Mouse (Mus musculus) intestine, embryonic 15.5 days (tissue): ENCODE measurements around the gene Ghsr. TPM values are rescaled to one million over a fixed set of nuclear protein-coding genes. Genes with fewer than 3 reads are reported as not detected.
A peak's percentile ranks its signal among the peaks of the same experiment; 100 is the strongest.

Source experiments
- ATAC-seq: fragments of 200-750 bp; cut with Nextera tagmentation; 2 replicates; pipeline ENCODE4 v1.8.0; 2017; ENCODE audit warnings: moderate TSS enrichment, moderate library complexity
- H3K27ac ChIP-seq: fragments of 300-500 bp; sonication (generic); 2 replicates; pipeline ENCODE4 v1.5.1; 2015; ENCODE audit warnings: mild to moderate bottlenecking, inconsistent platforms
- H3K27me3 ChIP-seq: fragments of 300-500 bp; sonication (generic); replicated peaks from 2 replicates; pipeline ENCODE4 v1.6.1; 2015; ENCODE audit warnings: inconsistent platforms
- H3K36me3 ChIP-seq: fragments of 300-500 bp; sonication (generic); 2 replicates; pipeline ENCODE4 v1.6.1; 2015; ENCODE audit warnings: inconsistent platforms
- H3K4me1 ChIP-seq: fragments of 300-500 bp; sonication (generic); replicated peaks from 2 replicates; pipeline ENCODE4 v1.6.1; 2015; ENCODE audit warnings: inconsistent platforms
- H3K4me2 ChIP-seq: fragments of 300-500 bp; sonication (generic); replicated peaks from 2 replicates; pipeline ENCODE4 v1.6.1; 2015; ENCODE audit warnings: mild to moderate bottlenecking, inconsistent platforms
- H3K4me3 ChIP-seq: fragments of 300-500 bp; sonication (generic); replicated peaks from 2 replicates; pipeline ENCODE4 v1.5.1; 2015; ENCODE audit warnings: inconsistent platforms
- H3K9ac ChIP-seq: fragments of 300-500 bp; sonication (generic); 2 replicates; pipeline ENCODE4 v1.6.1; 2015; ENCODE audit warnings: inconsistent platforms
- H3K9me3 ChIP-seq: fragments of 300-500 bp; sonication (generic); 2 replicates; pipeline ENCODE4 v1.6.1; 2016; ENCODE audit warnings: inconsistent platforms
- WGBS: fragments of 180-500 bp; shearing (Covaris S2); methylation state at CpG from one replicate; pipeline ENCODE4 v1.1.7; 2015; 5-methylcytosine and 5-hydroxymethylcytosine counted together
- polyA plus RNA-seq: library from polyadenylated mRNA; unstranded; fragments of >200 nt; fragmentation: Nextera tagmentation; extraction: Ambion mirVana; gene quantifications from 2 replicates; pipeline ENCODE4 v1.2.1, GENCODE M21; 2015

Gene Ghsr
- not detected in 2 replicates for polyA plus RNA-seq

GRCm38 (mm10) chr3:27371276-27371621 lies at the start of gene Ghsr:
Ghsr (plus strand) TSS chr3:27371351.
- H3K4me3 ChIP-seq = peak within 1 kb of the TSS; percentile 16; the same call in 1 of the 2 replicates
- H3K27me3 ChIP-seq = peaks cover 37% of the 10 kb centered on the region
- no peak within 1 kb of the TSS for H3K27ac ChIP-seq
- WGBS = 2% methylated on average over 19 of the region's 19 CpGs
- no peak within 1 kb of the TSS for H3K9ac ChIP-seq
- H3K9me3 ChIP-seq = no peaks in the 10 kb centered on the region
- no peak for ATAC-seq
- peak within 1 kb of the TSS; percentile 50 for H3K4me2 ChIP-seq
- H3K36me3 ChIP-seq = no peaks in the 10 kb centered on the region
- peaks cover 8% of the 10 kb centered on the region for H3K4me1 ChIP-seq

- H3K9ac ChIP-seq = no peak overlapping the region
- H3K9me3 ChIP-seq = no peaks in the 10 kb centered on the region
- no peaks in the 10 kb centered on the region for H3K27me3 ChIP-seq
- no peaks in the 10 kb centered on the region for H3K4me1 ChIP-seq
- H3K36me3 ChIP-seq = no peaks in the 10 kb centered on the region
- ATAC-seq = no peak
- WGBS = 84% methylated on average over 9 of the region's 9 CpGs
- no peak overlapping the region for H3K27ac ChIP-seq
- no peak overlapping the region for H3K4me2 ChIP-seq
- no peak overlapping the region for H3K4me3 ChIP-seq
These were observed 48.6 kb upstream of the Ghsr start for GRCm38 (mm10) chr3:27322591-27322990.

- WGBS = 59% methylated on average over 5 of the region's 5 CpGs
- Histone ChIP-seq H3K36me3 (no peaks in the 10 kb centered on the region), H3K9ac (no peak overlapping the region), H3K4me2 (no peak overlapping the region), H3K9me3 (no peaks in the 10 kb centered on the region), H3K4me1 (no peaks in the 10 kb centered on the region), H3K27me3 (no peaks in the 10 kb centered on the region), H3K4me3 (no peak overlapping the region), H3K27ac (no peak overlapping the region)
- no peak for ATAC-seq
These were observed 47.6 kb upstream of the Ghsr start for GRCm38 (mm10) chr3:27323551-27323950.

- H3K27ac ChIP-seq = no peak overlapping the region
- H3K9me3 ChIP-seq = no peaks in the 10 kb centered on the region
- H3K4me2 ChIP-seq = no peak overlapping the region
- H3K4me3 ChIP-seq = no peak overlapping the region
- H3K4me1 ChIP-seq = no peaks in the 10 kb centered on the region
- no peak overlapping the region for H3K9ac ChIP-seq
- H3K27me3 ChIP-seq = no peaks in the 10 kb centered on the region
- no peak for ATAC-seq
- H3K36me3 ChIP-seq = no peaks in the 10 kb centered on the region
- 67% methylated on average over 4 of the region's 4 CpGs for WGBS
These were observed 44.4 kb upstream of the Ghsr start for GRCm38 (mm10) chr3:27326633-27327191.

DNA sequence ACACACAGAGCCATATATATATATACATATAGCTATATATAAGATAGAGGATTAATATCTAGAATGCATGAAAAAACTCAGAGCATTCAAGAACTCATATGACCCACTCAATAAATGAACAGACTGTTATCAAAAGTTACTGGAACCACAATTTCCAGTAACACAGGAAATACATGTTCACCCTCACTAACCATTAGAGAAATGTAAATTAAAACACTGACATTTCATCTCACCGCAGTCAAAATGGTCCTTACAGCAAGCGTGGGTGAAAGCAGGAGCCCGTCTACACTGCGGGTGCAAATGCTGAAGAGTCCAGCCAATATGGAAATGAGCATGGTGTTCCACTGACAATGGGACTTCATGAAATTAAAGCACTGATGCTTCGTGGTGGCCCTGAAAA lies 40.4 kb upstream of the Ghsr start:
- ATAC-seq = no peak
- H3K27me3 ChIP-seq = no peaks in the 10 kb centered on the region
- WGBS = 87% methylated on average over 5 of the region's 5 CpGs

GRCm38 (mm10) chr3:27338437-27338836 lies 32.7 kb upstream of the Ghsr start:
- Histone ChIP-seq H3K9me3 (no peaks in the 10 kb centered on the region), H3K27me3 (no peaks in the 10 kb centered on the region), H3K36me3 (no peaks in the 10 kb centered on the region), H3K4me3 (no peak overlapping the region), H3K4me2 (no peak overlapping the region), H3K9ac (no peak overlapping the region), H3K4me1 (no peaks in the 10 kb centered on the region), H3K27ac (no peak overlapping the region)
- ATAC-seq = no peak
- 28% methylated on average over 6 of the region's 6 CpGs for WGBS

More for the DNA sequence above, 40.4 kb upstream of the Ghsr start:
- Histone ChIP-seq H3K27ac (no peak overlapping the region), H3K4me2 (no peak overlapping the region), H3K9ac (no peak overlapping the region), H3K4me3 (no peak overlapping the region), H3K36me3 (no peaks in the 10 kb centered on the region), H3K4me1 (no peaks in the 10 kb centered on the region), H3K9me3 (no peaks in the 10 kb centered on the region)

GRCm38 (mm10) chr3:27338887-27339286 lies 32.3 kb upstream of the Ghsr start:
- Histone ChIP-seq H3K27me3 (no peaks in the 10 kb centered on the region), H3K4me1 (no peaks in the 10 kb centered on the region), H3K9ac (no peak overlapping the region), H3K36me3 (no peaks in the 10 kb centered on the region), H3K4me3 (no peak overlapping the region), H3K27ac (no peak overlapping the region), H3K4me2 (no peak overlapping the region), H3K9me3 (no peaks in the 10 kb centered on the region)
- no peak for ATAC-seq
- 59% methylated on average over 3 of the region's 3 CpGs for WGBS

DNA sequence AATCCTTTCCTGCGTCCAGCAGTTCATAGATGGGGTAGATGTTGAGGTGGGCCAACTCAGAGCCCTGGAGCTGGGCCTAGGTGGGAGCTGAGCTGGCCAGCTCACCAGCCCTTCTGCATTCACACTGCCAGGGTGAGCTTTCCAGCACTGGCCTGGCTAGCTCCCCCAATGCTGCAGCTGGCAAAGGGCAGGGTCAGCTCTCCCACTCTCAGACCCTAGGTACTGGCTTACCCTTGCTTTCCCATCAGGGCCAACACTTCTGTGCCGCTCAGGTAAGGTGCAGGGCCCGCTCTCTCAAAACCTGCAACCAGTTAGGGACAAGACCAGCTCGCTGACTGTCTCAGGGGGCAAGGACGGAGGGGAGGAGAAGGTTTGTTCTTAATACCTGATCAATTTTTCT lies 30.4 kb upstream of the Ghsr start:
- no peak for ATAC-seq
- Histone ChIP-seq H3K36me3 (no peaks in the 10 kb centered on the region), H3K9ac (no peak overlapping the region), H3K9me3 (no peaks in the 10 kb centered on the region), H3K4me2 (no peak overlapping the region), H3K27me3 (no peaks in the 10 kb centered on the region), H3K4me1 (no peaks in the 10 kb centered on the region), H3K4me3 (no peak overlapping the region), H3K27ac (no peak overlapping the region)
- WGBS = 94% methylated on average over 5 of the region's 5 CpGs

GRCm38 (mm10) chr3:27342462-27342861 lies 28.7 kb upstream of the Ghsr start:
- Histone ChIP-seq H3K4me3 (no peak overlapping the region), H3K9me3 (no peaks in the 10 kb centered on the region), H3K4me1 (no peaks in the 10 kb centered on the region), H3K36me3 (no peaks in the 10 kb centered on the region), H3K27ac (no peak overlapping the region), H3K9ac (no peak overlapping the region), H3K27me3 (no peaks in the 10 kb centered on the region), H3K4me2 (no peak overlapping the region)
- WGBS = 69% methylated on average over 6 of the region's 6 CpGs
- ATAC-seq = no peak

- WGBS = 50% methylated on average over 6 of the region's 6 CpGs
- ATAC-seq = no peak
- Histone ChIP-seq H3K4me1 (no peaks in the 10 kb centered on the region), H3K9ac (no peak overlapping the region), H3K9me3 (no peaks in the 10 kb centered on the region), H3K4me2 (no peak overlapping the region), H3K4me3 (no peak overlapping the region), H3K27me3 (no peaks in the 10 kb centered on the region), H3K27ac (no peak overlapping the region), H3K36me3 (no peaks in the 10 kb centered on the region)
These were observed 25.6 kb upstream of the Ghsr start for GRCm38 (mm10) chr3:27345526-27345925.

DNA sequence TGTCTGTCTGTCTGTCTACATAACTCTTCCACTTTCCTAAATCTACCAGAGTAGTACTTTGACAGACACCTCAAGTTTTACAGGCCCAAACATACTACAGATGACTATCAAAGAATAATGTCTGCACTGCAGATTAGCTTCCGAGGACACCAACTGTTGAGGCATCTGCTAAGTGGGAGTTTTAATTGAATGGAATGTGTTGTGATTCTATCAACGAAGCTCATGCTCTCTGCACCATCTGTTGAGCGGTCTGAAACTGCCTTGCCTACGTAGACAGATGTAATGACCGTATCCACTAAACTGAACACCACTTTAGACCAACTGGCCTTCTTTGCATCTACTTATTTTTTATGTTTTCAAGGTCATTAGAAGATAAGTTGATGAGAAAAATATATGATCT lies 22.7 kb upstream of the Ghsr start:
- Histone ChIP-seq H3K27ac (no peak overlapping the region), H3K4me2 (no peak overlapping the region), H3K4me1 (no peaks in the 10 kb centered on the region), H3K27me3 (no peaks in the 10 kb centered on the region), H3K36me3 (no peaks in the 10 kb centered on the region), H3K4me3 (no peak overlapping the region), H3K9ac (no peak overlapping the region), H3K9me3 (no peaks in the 10 kb centered on the region)
- ATAC-seq = no peak
- WGBS = 80% methylated on average over 5 of the region's 5 CpGs

DNA sequence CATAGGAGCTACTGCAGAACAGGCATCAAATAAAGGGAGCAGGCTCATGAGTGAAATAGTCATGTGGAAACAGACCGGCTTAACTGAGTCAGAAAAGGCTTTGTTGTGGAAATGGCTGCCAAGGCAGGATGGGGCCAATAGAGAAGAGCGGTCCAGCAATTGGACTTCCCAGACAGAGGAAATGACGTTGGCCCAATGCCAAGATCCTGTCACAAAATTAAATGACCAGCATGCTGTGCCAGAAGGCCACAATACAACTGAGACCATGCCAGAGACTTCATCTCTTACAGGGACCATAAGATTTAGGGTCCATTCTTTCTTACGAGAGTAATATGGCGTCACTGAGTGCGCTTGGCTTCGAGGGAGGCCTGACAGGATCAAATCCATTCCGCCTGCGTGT lies 20.0 kb upstream of the Ghsr start:
- Histone ChIP-seq H3K9me3 (no peaks in the 10 kb centered on the region), H3K27ac (no peak overlapping the region), H3K36me3 (no peaks in the 10 kb centered on the region), H3K4me3 (no peak overlapping the region), H3K9ac (no peak overlapping the region), H3K4me1 (no peaks in the 10 kb centered on the region), H3K4me2 (no peak overlapping the region), H3K27me3 (no peaks in the 10 kb centered on the region)
- 63% methylated on average over 9 of the region's 9 CpGs for WGBS
- no peak for ATAC-seq

- Histone ChIP-seq H3K4me1 (no peaks in the 10 kb centered on the region), H3K27me3 (no peaks in the 10 kb centered on the region), H3K4me3 (no peak overlapping the region), H3K27ac (no peak overlapping the region), H3K9ac (no peak overlapping the region), H3K4me2 (no peak overlapping the region), H3K9me3 (no peaks in the 10 kb centered on the region), H3K36me3 (no peaks in the 10 kb centered on the region)
- WGBS = 79% methylated on average over 2 of the region's 2 CpGs
- no peak for ATAC-seq
These were observed 11.9 kb upstream of the Ghsr start for GRCm38 (mm10) chr3:27359100-27359720.
